In genomic region chr19:28171836-28172534, GRCm38 (mm10) we compare ENCODE assay signal across 25 mouse cellular contexts.
A peak's percentile ranks its signal among the peaks of the same experiment; 100 is the strongest.
DNase-seq lines count a peak whose midpoint lies in the region; ATAC-seq lines count a peak whose summit lies in the region.
"Had no signal": no experiment of that assay in that cellular context is flagged by ENCODE, and none has a peak within 500 bp of the region (broad histone marks: within the 10 kb centered on the region; RNA-seq: fewer than 3 reads in every experiment).

No protein-coding gene starts in this region.

- H3K36me3 ChIP-seq in embryonic facial prominence, embryonic 14.5 days (ENCODE audit: control insufficient read depth, insufficient read depth, low read length), result no peaks in the 10 kb centered on the region
- no peaks in the 10 kb centered on the region for H3K36me3 ChIP-seq in kidney, embryonic 16.5 days (ENCODE audit: insufficient read depth, low read length)
- H3K36me3 ChIP-seq: hindbrain, embryonic 10.5 days; hindbrain, embryonic 15.5 days; neural tube, embryonic 15.5 days had no signal

- no peak overlapping the region for H3K9ac ChIP-seq in embryonic facial prominence, embryonic 14.5 days (ENCODE audit: low read depth, low read length)
- no peak overlapping the region for H3K9ac ChIP-seq in kidney, embryonic 16.5 days (replicated peaks; ENCODE audit: low read length)
- H3K9ac ChIP-seq: hindbrain, embryonic 15.5 days; liver, embryonic 14.5 days; neural tube, embryonic 15.5 days had no signal

- no peak overlapping the region for H3K4me2 ChIP-seq in embryonic facial prominence, embryonic 14.5 days (ENCODE audit: low read depth, low read length)
- no peak overlapping the region for H3K4me2 ChIP-seq in kidney, embryonic 16.5 days (replicated peaks; ENCODE audit: low read depth, low read length)
- H3K4me2 ChIP-seq: hindbrain, embryonic 15.5 days; neural tube, embryonic 15.5 days had no signal

- H3K27ac ChIP-seq in embryonic facial prominence, embryonic 14.5 days (replicated peaks; ENCODE audit: low read depth, low read length), result no peak overlapping the region
- H3K27ac ChIP-seq in kidney, embryonic 16.5 days (ENCODE audit: low read length), result peak overlapping the region; percentile 78
- H3K27ac ChIP-seq: hindbrain, embryonic 10.5 days; hindbrain, embryonic 15.5 days; liver, embryonic 14.5 days; neural tube, embryonic 15.5 days had no signal

- H3K4me3 ChIP-seq in embryonic facial prominence, embryonic 14.5 days (ENCODE audit: low read depth, low read length), result no peak overlapping the region
- no peak overlapping the region for H3K4me3 ChIP-seq in kidney, embryonic 16.5 days (ENCODE audit: low read length)
- H3K4me3 ChIP-seq: hindbrain, embryonic 10.5 days; hindbrain, embryonic 15.5 days; neural tube, embryonic 15.5 days had no signal

- 62% methylated on average over 11 of the region's 11 CpGs for WGBS in embryonic facial prominence, embryonic 14.5 days
- 73% methylated on average over 11 of the region's 11 CpGs for whole genome bisulfite sequencing in kidney, embryonic 16.5 days

- peak; percentile 49 for DNase-seq in kidney, adult 18-20 months
- DNase-seq in kidney, postnatal 10 days, result no peak
- DNase-seq in embryonic facial prominence, embryonic 14.5 days (ENCODE audit: low spot score), result peak; percentile 67
- no peak for DNase-seq in adrenal gland, adult (ENCODE audit: inconsistent age in 2 of 2, low spot score in 1 of 2)
- DNase-seq in heart, adult 8-10 months (ENCODE audit: low spot score), result no peak
- no peak for DNase-seq in T-cell, adult 2 months (ENCODE audit: low spot score)
- DNase-seq: adrenal gland, postnatal 25 days; cerebellum, adult 2 months; cerebellum, postnatal 14 days; gastrocnemius, postnatal 10 days; heart, postnatal 14 days; liver; lung, adult 2 months; lung, postnatal 10 days; midbrain, embryonic 14.5 days; retina, postnatal 1 day; right cerebral cortex, postnatal 25 days; spleen, adult 18-20 months; thymus, postnatal 14 days had no signal

- H3K27me3 ChIP-seq in embryonic facial prominence, embryonic 14.5 days (replicated peaks; ENCODE audit: control insufficient read depth, insufficient read depth, low read length), result no peaks in the 10 kb centered on the region
- H3K27me3 ChIP-seq in kidney, embryonic 16.5 days (ENCODE audit: insufficient read depth, low read length), result no peaks in the 10 kb centered on the region
- H3K27me3 ChIP-seq: hindbrain, embryonic 15.5 days; neural tube, embryonic 15.5 days had no signal

- H3K9me3 ChIP-seq in embryonic facial prominence, embryonic 14.5 days (ENCODE audit: control insufficient read depth, low read length), result no peaks in the 10 kb centered on the region
- H3K9me3 ChIP-seq in kidney, embryonic 16.5 days (ENCODE audit: low read length), result no peaks in the 10 kb centered on the region
- H3K9me3 ChIP-seq: hindbrain, embryonic 10.5 days; hindbrain, embryonic 15.5 days; neural tube, embryonic 15.5 days had no signal

- no peaks in the 10 kb centered on the region for H3K4me1 ChIP-seq in embryonic facial prominence, embryonic 14.5 days (ENCODE audit: control insufficient read depth, insufficient read depth, low read length)
- peaks cover 3% of the 10 kb centered on the region; the same call in 1 of the 2 replicates for H3K4me1 ChIP-seq in kidney, embryonic 16.5 days (ENCODE audit: insufficient read depth, low read length)
- H3K4me1 ChIP-seq: hindbrain, embryonic 10.5 days; hindbrain, embryonic 15.5 days; neural tube, embryonic 15.5 days had no signal

- ATAC-seq in embryonic facial prominence, embryonic 14.5 days (ENCODE audit: low read depth), result no peak
- no peak for ATAC-seq in kidney, embryonic 16.5 days (ENCODE audit: low FRiP score, low TSS enrichment)
- ATAC-seq: forebrain, embryonic 16.5 days had no signal

Comparison
In these comparisons a context has a peak if more than half of its experiments do, and no peak if none do; other contexts are left out.
1. DNase-seq: peak in kidney, adult 18-20 months (single experiment) and embryonic facial prominence, embryonic 14.5 days (single experiment); none in kidney, postnatal 10 days (single experiment), adrenal gland, adult (0 of 2), heart, adult 8-10 months (single experiment) and T-cell, adult 2 months (single experiment).